20 mouse cellular contexts compared by ENCODE assay signal in genomic region chr6:70762659-70763058, GRCm38 (mm10). TPM values are rescaled to one million over a fixed set of nuclear protein-coding genes. Genes with fewer than 3 reads are reported as not detected.
DNase-seq lines count a peak whose midpoint lies in the region; ATAC-seq and TF ChIP-seq lines count a peak whose summit lies in the region.
"Had no signal": no experiment of that assay in that cellular context is flagged by ENCODE, and none has a peak within 500 bp of the region (broad histone marks: within the 10 kb centered on the region; RNA-seq: fewer than 3 reads in every experiment).

No protein-coding gene starts in this region.

- H3K27ac ChIP-seq in thymus, adult 2 months (ENCODE audit: control insufficient read depth, insufficient read depth, low read length), result peak overlapping the region; percentile 82
- H3K27ac ChIP-seq: forebrain, embryonic 10.5 days; gastrocnemius, adult 2 months; hindbrain, embryonic 15.5 days; layer of hippocampus, adult 2 months; stomach, embryonic 15.5 days had no signal

- WGBS in thymus, adult 2 months, result 49% methylated on average over 6 of the region's 6 CpGs

- H3K27me3 ChIP-seq in thymus, adult 2 months (ENCODE audit: control insufficient read depth, insufficient read depth, low read length), result no peaks in the 10 kb centered on the region
- H3K27me3 ChIP-seq: hindbrain, embryonic 15.5 days; stomach, embryonic 15.5 days had no signal

- H3K4me1 ChIP-seq in thymus, adult 2 months (replicated peaks; ENCODE audit: control insufficient read depth, insufficient read depth, low read length), result peaks cover 26% of the 10 kb centered on the region
- H3K4me1 ChIP-seq: forebrain, embryonic 10.5 days; hindbrain, embryonic 15.5 days; stomach, embryonic 15.5 days had no signal

- no peak for TF ChIP-seq CTCF in thymus, adult 2 months (IDR thresholded peaks at IDR 0.05; ENCODE audit: borderline replicate concordance, control insufficient read depth, extremely low read depth, insufficient read depth, low read length, poor library complexity)

- H3K36me3 ChIP-seq in thymus, adult 2 months (ENCODE audit: control insufficient read depth, insufficient read depth, low read length), result 0 out of 2 replicates have a peak, but pooled peaks cover 4% of the 10 kb centered on the region

- ATAC-seq in CD4-positive, CD25-positive, alpha-beta regulatory T cell, adult 4 months, result peak; percentile 45
- ATAC-seq: forebrain, postnatal 0 days had no signal

- H3K4me3 ChIP-seq in thymus, adult 2 months (ENCODE audit: control insufficient read depth, insufficient read depth, low read length), result no peak overlapping the region
- H3K4me3 ChIP-seq: forebrain, embryonic 10.5 days; gastrocnemius, adult 2 months; hindbrain, embryonic 15.5 days; layer of hippocampus, adult 2 months; stomach, embryonic 15.5 days had no signal

- TF ChIP-seq POLR2A in thymus, adult 2 months (IDR thresholded peaks at IDR 0.05; ENCODE audit: control insufficient read depth, extremely low read depth, insufficient read depth, low read length, poor library complexity), result no peak

- peak; percentile 60 for DNase-seq in 416B (ENCODE audit: low read depth)
- DNase-seq in induced T-regulatory cell, adult 2 months (ENCODE audit: low read depth), result peak; percentile 35
- peak; percentile 38 for DNase-seq in thymus, adult 2 months
- DNase-seq in cerebellum, postnatal 4 days (ENCODE audit: low spot score in 2 of 2), result no peak
- DNase-seq in adrenal gland, adult 8-10 months, result no peak
- DNase-seq in adrenal gland, postnatal 4 days (ENCODE audit: low spot score in 2 of 2), result no peak
- no peak for DNase-seq in urinary bladder, adult 18-20 months (ENCODE audit: low spot score in 2 of 2)
- DNase-seq: cerebellum, postnatal 14 days; forebrain, postnatal 0 days; gastrocnemius, adult 2 months; heart, adult 18-20 months; heart, postnatal 36 days; kidney, adult 2 months; kidney, postnatal 10 days; lung, postnatal 10 days had no signal

RNA-seq across cellular contexts. Expression of gene Rpia, which starts 29.4 kb away (rescaled TPM):
- 1 to 10 TPM; 6.1 to 8.2 TPM for polyA plus RNA-seq in CD4-positive, CD25-positive, alpha-beta regulatory T cell, adult 4 months (2017; shearing (Covaris generic))
- polyA plus RNA-seq in thymus, adult 2 months (2012; rRNA removed), result 15.7 and 20.0 TPM in 2 replicates
- 10 to 100 TPM; 13.7 to 23.9 (median 20.8) TPM for total RNA-seq in adrenal gland, adult 8-10 months (2022)
- 10 to 100 TPM; 24.7 to 26.1 TPM for total RNA-seq in adrenal gland, postnatal 4 days (2021)

Comparison
In these comparisons a context has a peak if more than half of its experiments do, and no peak if none do; other contexts are left out.
1. DNase-seq: peak in 416B (single experiment), induced T-regulatory cell, adult 2 months (single experiment) and thymus, adult 2 months (single experiment); none in cerebellum, postnatal 4 days (0 of 2), adrenal gland, adult 8-10 months (single experiment), adrenal gland, postnatal 4 days (0 of 2) and urinary bladder, adult 18-20 months (0 of 2).